Mouse (Mus musculus) ovary, postnatal 14 days (tissue): Measurements from ENCODE around the gene Efna2.
"Not testable (repeated sequence)": the region's sequence is repeated elsewhere in the genome, so short reads cannot be mapped to it uniquely, and the experiment has no call there.

Experiments used
- DNase-seq: peaks from one replicate; pipeline ENCODE4 v3.0.0; 2022; ENCODE audit warnings: low spot score

The Efna2 gene

GRCm38 (mm10) chr10:80155277-80155676 is 24.0 kb upstream of the Efna2 start:
- DNase-seq: no peak

GRCm38 (mm10) chr10:80156002-80156751 is 23.1 kb upstream of the Efna2 start:
- no peak for DNase-seq

GRCm38 (mm10) chr10:80156752-80157053 is 22.6 kb upstream of the Efna2 start:
- DNase-seq: no peak

GRCm38 (mm10) chr10:80157141-80157929 is 21.9 kb upstream of the Efna2 start:
- DNase-seq: no peak

DNA sequence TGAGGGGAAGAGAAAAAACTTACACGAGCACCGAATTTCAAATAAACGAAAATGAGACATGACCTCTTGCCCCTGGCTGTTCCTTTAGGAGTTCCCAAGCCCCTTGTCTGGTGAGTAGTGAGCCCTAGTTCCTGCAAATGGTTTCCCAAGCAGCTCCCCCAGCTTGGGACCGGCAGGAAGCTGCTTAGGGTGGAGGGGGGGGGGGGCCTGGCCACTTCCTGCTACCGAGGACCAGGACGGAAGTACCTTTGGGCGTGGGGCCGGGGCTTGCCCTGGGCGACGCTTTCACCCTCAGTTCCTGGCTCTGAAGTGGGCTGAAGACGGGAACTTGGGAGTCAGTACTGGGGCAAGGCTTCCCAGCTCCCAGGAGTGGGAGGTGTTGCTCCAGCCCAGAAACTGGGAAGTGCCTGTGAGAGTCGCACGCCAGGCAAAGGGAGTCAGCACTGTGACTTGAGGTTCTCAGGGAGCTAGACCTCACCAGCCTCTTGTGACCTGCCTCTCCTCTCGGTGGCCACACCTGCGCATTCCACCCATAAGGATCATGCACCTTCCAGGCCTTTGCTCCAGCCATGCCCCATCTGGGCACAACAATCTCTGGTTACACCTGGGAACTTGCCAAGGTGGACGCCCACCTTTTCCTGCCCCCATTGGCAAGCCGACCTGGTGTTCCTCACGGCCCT is 20.8 kb upstream of the Efna2 start:
- DNase-seq: no peak

- DNase-seq: no peak
Measured at GRCm38 (mm10) chr10:80159021-80159560, 20.2 kb upstream of the Efna2 start.

- peak; percentile 98 for DNase-seq
Measured at GRCm38 (mm10) chr10:80159561-80160454, 19.5 kb upstream of the Efna2 start.

GRCm38 (mm10) chr10:80160455-80161371 is 18.6 kb upstream of the Efna2 start:
- DNase-seq: peak; percentile 90

DNA sequence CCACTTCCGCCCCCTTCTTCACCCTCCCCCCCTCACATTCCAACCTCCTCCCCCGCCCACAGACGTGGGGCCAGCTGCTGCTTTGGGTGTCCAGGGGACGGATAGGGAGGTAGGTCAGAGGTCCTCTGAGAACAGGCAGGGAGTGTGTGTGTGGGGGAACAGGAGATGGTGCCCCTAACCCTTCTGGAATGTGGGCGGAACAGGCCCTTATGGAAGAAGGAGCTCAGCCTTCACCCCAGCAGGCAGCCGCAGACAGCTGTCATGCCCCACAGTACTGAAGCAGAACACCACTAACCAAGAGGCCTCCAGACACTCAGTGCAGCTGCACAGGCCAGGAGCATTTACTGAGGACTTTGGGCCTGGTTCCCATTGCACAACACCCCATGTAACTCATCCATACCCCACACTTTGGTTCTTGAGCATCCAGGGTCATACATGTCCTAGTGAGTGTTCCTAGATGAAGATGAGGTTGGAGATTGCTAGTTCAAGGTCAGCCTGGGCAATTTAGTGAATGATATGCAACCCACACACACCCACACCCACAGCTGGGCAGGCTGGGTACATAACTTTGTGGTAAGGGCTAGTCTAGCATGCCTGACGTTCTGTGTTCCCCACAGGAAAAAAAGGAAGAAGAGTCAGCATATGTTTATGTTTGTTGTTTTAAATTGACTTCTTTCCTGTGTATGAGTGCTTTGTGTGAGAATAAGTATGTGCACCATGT is 17.6 kb upstream of the Efna2 start:
- no peak for DNase-seq

DNA sequence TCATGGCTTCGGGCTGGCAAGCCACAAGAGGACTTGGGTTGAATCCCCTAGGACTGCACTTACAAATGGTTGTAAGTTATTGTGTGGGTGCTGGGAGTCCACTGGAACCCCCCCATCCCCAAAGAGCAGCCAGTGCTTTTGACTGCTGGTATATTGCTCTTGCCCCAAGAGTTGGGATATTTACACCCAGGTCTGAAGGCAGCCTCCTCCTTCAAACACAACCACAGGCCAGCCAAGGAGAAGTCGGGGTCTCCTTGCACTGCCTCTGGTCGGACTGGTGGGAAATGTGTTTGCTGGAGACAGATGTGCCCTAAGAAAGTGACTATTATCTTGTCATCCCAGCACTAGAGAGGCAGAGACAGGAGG is 17.1 kb upstream of the Efna2 start:
- DNase-seq: no peak

GRCm38 (mm10) chr10:80162716-80163299 is 16.5 kb upstream of the Efna2 start:
- no peak for DNase-seq

- no peak for DNase-seq
Measured at GRCm38 (mm10) chr10:80163721-80164120, 15.6 kb upstream of the Efna2 start.

- no peak for DNase-seq
Measured at GRCm38 (mm10) chr10:80164161-80164997, 14.9 kb upstream of the Efna2 start.

GRCm38 (mm10) chr10:80164998-80165344 is 14.3 kb upstream of the Efna2 start:
- peak; percentile 96 for DNase-seq

DNA sequence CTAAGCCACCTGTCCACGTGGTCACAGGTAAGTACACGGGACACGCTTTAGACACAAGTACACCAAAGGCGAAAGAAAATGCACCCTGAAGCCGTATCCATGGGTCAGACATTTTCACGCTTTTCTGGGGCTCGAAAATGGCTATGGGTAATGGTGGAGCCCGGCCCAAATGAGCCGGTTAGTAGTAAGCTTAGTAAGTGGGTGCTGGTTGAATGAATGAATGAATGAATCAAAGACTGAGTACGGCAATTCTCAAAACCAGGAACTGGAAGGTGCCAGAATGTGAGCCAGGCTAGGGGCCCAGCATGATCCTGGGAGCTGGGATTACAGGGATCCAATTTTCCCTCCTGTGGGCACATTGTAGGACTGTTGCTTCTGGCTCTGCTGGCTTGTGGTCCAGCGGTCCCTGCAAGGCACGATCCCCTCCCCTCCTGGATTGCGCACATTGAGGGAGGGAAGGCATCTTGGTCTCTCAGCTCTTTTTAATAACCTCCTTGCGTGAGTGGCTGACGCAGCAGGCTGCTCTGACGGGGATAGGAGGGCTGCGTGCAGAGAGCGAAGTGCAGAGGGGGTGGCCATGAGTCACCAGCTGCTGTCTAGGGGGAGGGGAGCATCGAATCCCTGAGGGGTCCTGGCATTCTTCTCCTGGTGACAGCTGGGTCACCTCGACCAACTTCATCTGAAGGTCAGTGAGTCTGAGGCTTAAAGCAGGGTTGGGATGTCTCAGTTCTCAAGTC is 13.7 kb upstream of the Efna2 start, which contains the start of gene Cirbp:
Gene Cirbp, plus strand, starts transcription at position 594 of the 737 bp plus-strand sequence.
- DNase-seq: no peak

DNA sequence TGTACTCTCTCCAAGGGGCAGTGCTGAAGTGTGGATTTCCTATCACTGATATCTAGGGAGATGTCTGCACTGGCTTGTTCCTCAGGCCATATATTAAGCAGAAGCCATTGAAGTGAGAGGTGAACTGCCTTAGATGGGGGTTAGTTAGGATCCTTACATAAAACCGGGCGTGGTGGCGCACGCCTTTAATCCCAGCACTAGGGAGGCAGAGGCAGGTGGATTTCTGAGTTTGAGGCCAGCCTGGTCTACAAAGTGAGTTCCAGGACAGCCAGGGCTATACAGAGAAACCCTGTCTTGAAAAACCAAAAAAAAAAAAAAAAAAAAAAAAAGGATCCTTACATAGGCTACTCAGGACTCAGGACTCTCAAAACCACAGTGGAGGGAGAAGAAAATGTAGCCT is 13.1 kb upstream of the Efna2 start:
- DNase-seq: not testable (repeated sequence)

GRCm38 (mm10) chr10:80167460-80168037 is 11.7 kb upstream of the Efna2 start:
- DNase-seq: peak; percentile 99
